Mouse (Mus musculus) adipocyte (in vitro differentiated cells): ENCODE results near the gene Snw1.
A peak's percentile ranks its signal among the peaks of the same experiment; 100 is the strongest.
"Not testable (repeated sequence)": the region's sequence is repeated elsewhere in the genome, so short reads cannot be mapped to it uniquely, and the experiment has no call there.

Experiments used
- DNase-seq: peaks from one replicate; pipeline ENCODE4 v3.0.0-alpha.2; 2016; ENCODE audit warnings: low spot score

Gene Snw1

GRCm38 (mm10) chr12:87471964-87472786 is at the start of gene Snw1:
Gene Snw1, minus strand, starts transcription at chr12:87472274.
- peak; percentile 97 for DNase-seq

GRCm38 (mm10) chr12:87519616-87520015 is 47.5 kb upstream of the Snw1 start:
- not testable (repeated sequence) for DNase-seq

GRCm38 (mm10) chr12:87514016-87514415 is 41.9 kb upstream of the Snw1 start, which contains the start of gene Gm8300:
Gene Gm8300, plus strand, starts transcription at chr12:87514316.
- not testable (repeated sequence) for DNase-seq

GRCm38 (mm10) chr12:87494421-87494820 is 22.3 kb upstream of the Snw1 start, which contains the start of gene Gm5788:
Gene Gm5788, plus strand, starts transcription at chr12:87494721.
- not testable (repeated sequence) for DNase-seq

GRCm38 (mm10) chr12:87488683-87489082 is 16.6 kb upstream of the Snw1 start:
- DNase-seq, result not testable (repeated sequence)

GRCm38 (mm10) chr12:87482482-87482881 is 10.4 kb upstream of the Snw1 start:
- not testable (repeated sequence) for DNase-seq

- no peak for DNase-seq
These were observed 2.7 kb upstream of the Snw1 start for GRCm38 (mm10) chr12:87474756-87475155.

GRCm38 (mm10) chr12:87471421-87471963 is 582 bp downstream of the Snw1 start:
- DNase-seq, result peak; percentile 66

- peak; percentile 50 for DNase-seq
These were observed 1.6 kb downstream of the Snw1 start for GRCm38 (mm10) chr12:87470263-87471136.

GRCm38 (mm10) chr12:87464678-87465297 is 7.3 kb downstream of the Snw1 start:
- no peak for DNase-seq

- DNase-seq, result no peak
These were observed 22.6 kb downstream of the Snw1 start for GRCm38 (mm10) chr12:87449456-87449855.

- peak; percentile 21 for DNase-seq
These were observed 27.9 kb downstream of the Snw1 start for GRCm38 (mm10) chr12:87444211-87444610.

- DNase-seq, result peak; percentile 93
These were observed 28.4 kb downstream of the Snw1 start, which contains the start of the genes Slirp and Alkbh1 for GRCm38 (mm10) chr12:87443700-87444122. Gene Slirp, plus strand, starts transcription at chr12:87443896. Gene Alkbh1, minus strand, starts transcription at chr12:87444017.

GRCm38 (mm10) chr12:87443115-87443699 is 28.9 kb downstream of the Snw1 start:
- no peak for DNase-seq

- DNase-seq, result peak; percentile 21
These were observed 29.6 kb downstream of the Snw1 start for GRCm38 (mm10) chr12:87442177-87443114.

GRCm38 (mm10) chr12:87428885-87429284 is 43.2 kb downstream of the Snw1 start:
- DNase-seq, result no peak

GRCm38 (mm10) chr12:87428295-87428694 is 43.8 kb downstream of the Snw1 start:
- no peak for DNase-seq

- DNase-seq, result no peak
These were observed 45.6 kb downstream of the Snw1 start for GRCm38 (mm10) chr12:87426354-87427031.

GRCm38 (mm10) chr12:87424516-87424915 is 47.6 kb downstream of the Snw1 start:
- no peak for DNase-seq
